Mouse (Mus musculus) ES-E14 (cell line): ENCODE results near the gene Lgals2. TPM values are rescaled to one million over a fixed set of nuclear protein-coding genes. Genes with fewer than 3 reads are reported as not detected.

Experiments used
- DNase-seq: peaks from one replicate; pipeline ENCODE4 v3.0.0-alpha.2; 2013; ENCODE audit warnings: low read depth, low spot score
- H3K27ac ChIP-seq: 2 replicates; pipeline ENCODE4 v1.5.1; 2012; ENCODE audit warnings: low read depth, mild to moderate bottlenecking, low read length, moderate library complexity, mixed read lengths; ENCODE audit not compliant: poor library complexity, insufficient read depth, severe bottlenecking
- H3K36me3 ChIP-seq: 2 replicates; pipeline ENCODE4 v1.6.1; 2012; ENCODE audit warnings: mild to moderate bottlenecking, low read length, moderate library complexity, mixed read lengths; ENCODE audit not compliant: control insufficient read depth, poor library complexity, insufficient read depth, severe bottlenecking
- H3K4me1 ChIP-seq, 2 experiments: fragments of 150-350 bp in 1 of 2; sonication (generic) in 1 of 2; 2 replicates each; pipeline ENCODE4 v1.6.1; 2012; ENCODE audit warnings: low read length in 2 of 2, mild to moderate bottlenecking in 1 of 2, mixed read lengths in 1 of 2; ENCODE audit not compliant: control insufficient read depth in 2 of 2, insufficient read depth in 2 of 2, poor library complexity in 1 of 2
- H3K4me3 ChIP-seq, 2 experiments: fragments of 150-350 bp in 1 of 2; sonication (generic) in 1 of 2; 2 replicates each; pipeline ENCODE4 v1.5.1; 2012; ENCODE audit warnings: low read length in 2 of 2, low read depth in 1 of 2, mild to moderate bottlenecking in 1 of 2, mixed read lengths in 1 of 2; ENCODE audit not compliant: insufficient read depth in 1 of 2, poor library complexity in 1 of 2, severe bottlenecking in 1 of 2
- H3K9ac ChIP-seq: 2 replicates; pipeline ENCODE4 v1.6.1; 2012; ENCODE audit warnings: low read depth, mild to moderate bottlenecking, low read length, mixed read lengths; ENCODE audit not compliant: poor library complexity, insufficient read depth, severe bottlenecking
- H3K9me3 ChIP-seq: fragments of 150-350 bp; sonication (generic); 2 replicates; pipeline ENCODE4 v1.6.1; 2012; ENCODE audit warnings: low read depth, mild to moderate bottlenecking, low read length; ENCODE audit not compliant: control insufficient read depth, insufficient read depth
- CHD2 ChIP-seq: IDR thresholded peaks from 2 replicates; pipeline ENCODE4 v1.6.1; 2014; ENCODE audit warnings: mild to moderate bottlenecking, low read depth, low read length, inconsistent platforms
- HCFC1 ChIP-seq: IDR thresholded peaks from 2 replicates; pipeline ENCODE4 v1.6.1; 2012; ENCODE audit warnings: low read length, inconsistent platforms, borderline replicate concordance; ENCODE audit not compliant: insufficient read depth
- MAFK ChIP-seq: IDR thresholded peaks from 2 replicates; pipeline ENCODE4 v1.6.1; 2014; ENCODE audit warnings: mild to moderate bottlenecking, low read depth, low read length, inconsistent platforms; ENCODE audit not compliant: insufficient read depth
- ZC3H11A ChIP-seq: IDR thresholded peaks from 2 replicates; pipeline ENCODE4 v1.6.1; 2012; ENCODE audit warnings: low read depth, mild to moderate bottlenecking, inconsistent platforms, low read length, borderline replicate concordance
- ZNF384 ChIP-seq: IDR thresholded peaks from 2 replicates; pipeline ENCODE4 v1.6.1; 2012; ENCODE audit warnings: low read depth, low read length, inconsistent platforms
- in situ Hi-C, 2 experiments: fragments of 600-800 bp; cut with MboI; formaldehyde crosslinking; loops; one replicate each; pipeline ENCODE4 v1.15.1; 2025; ENCODE audit warnings: low sequenced_read_pairs in 2 of 2, inconsistent platforms in 1 of 2; ENCODE audit not compliant: unreplicated experiment in 2 of 2
- total RNA-seq: library from RNA; depleted of rRNA; stranded (reverse); fragments of 300-350 nt; gene quantifications from 2 replicates; pipeline ENCODE4 v1.2.3, GENCODE M21; 2012

The Lgals2 gene
- total RNA-seq, 1 experiment = 4.2 TPM

GRCm38 (mm10) chr15:78808980-78809379 is 46.3 kb downstream of the Lgals2 start:
- no peak overlapping the region; the same call in 1 of the 2 replicates for H3K27ac ChIP-seq
- H3K36me3 ChIP-seq = no peaks in the 10 kb centered on the region
- DNase-seq = no peak
- in situ Hi-C loops = no loop called here
- H3K9ac ChIP-seq = no peak overlapping the region
- TF ChIP-seq ZNF384 (no peak), CHD2 (no peak), ZC3H11A (no peak), MAFK (no peak), HCFC1 (no peak)
- peaks cover 0 to 44% of the 10 kb centered on the region in 2 experiments; a peak in 3 of 4 replicates for H3K4me1 ChIP-seq
- no peaks in the 10 kb centered on the region for H3K9me3 ChIP-seq
- no peak overlapping the region for H3K4me3 ChIP-seq

GRCm38 (mm10) chr15:78807141-78807540 is 48.2 kb downstream of the Lgals2 start:
- Histone ChIP-seq H3K36me3 (no peaks in the 10 kb centered on the region), H3K4me1 (peaks cover 3 to 51% of the 10 kb centered on the region in 2 experiments; a peak in 3 of 4 replicates), H3K9me3 (no peaks in the 10 kb centered on the region), H3K4me3 (no peak overlapping the region), H3K9ac (no peak overlapping the region), H3K27ac (no peak overlapping the region)
- no peak for DNase-seq
- no peak for TF ChIP-seq CHD2
- TF ChIP-seq MAFK = peak; percentile 45; the same call in 1 of the 2 replicates
- in situ Hi-C loops = no loop called here

GRCm38 (mm10) chr15:78806614-78807013 is 48.7 kb downstream of the Lgals2 start:
- Histone ChIP-seq H3K9ac (no peak overlapping the region), H3K27ac (no peak overlapping the region), H3K4me3 (no peak overlapping the region), H3K36me3 (no peaks in the 10 kb centered on the region), H3K4me1 (peaks cover 3 to 51% of the 10 kb centered on the region in 2 experiments; a peak in 3 of 4 replicates), H3K9me3 (no peaks in the 10 kb centered on the region)
- no peak for DNase-seq
- in situ Hi-C loops = no loop called here
- TF ChIP-seq ZNF384 = peak; percentile 85
- TF ChIP-seq HCFC1 = no peak

DNA sequence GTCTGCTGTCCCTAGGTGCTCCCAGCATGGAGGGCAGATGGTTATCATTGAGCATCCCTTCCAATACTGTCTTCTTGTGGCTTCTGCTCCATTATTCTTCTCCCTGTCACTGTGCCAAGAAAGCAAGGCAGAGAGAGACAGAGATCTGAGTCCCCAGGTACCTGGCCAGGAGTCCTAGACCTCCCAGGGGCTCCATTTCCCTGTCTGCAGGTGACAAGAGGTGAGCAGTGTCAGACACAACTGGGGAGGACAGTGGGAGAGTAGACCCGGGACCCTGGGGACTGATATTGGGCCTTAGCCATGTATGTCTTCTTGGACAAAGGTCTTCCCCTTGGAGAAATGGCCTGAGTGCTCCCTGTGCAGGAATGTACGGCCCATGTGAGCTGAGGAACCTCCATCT is 50.0 kb downstream of the Lgals2 start:
- DNase-seq = no peak
- no peaks in the 10 kb centered on the region for H3K36me3 ChIP-seq
- H3K9me3 ChIP-seq = no peaks in the 10 kb centered on the region
- no peak overlapping the region for H3K4me3 ChIP-seq
- H3K27ac ChIP-seq = no peak overlapping the region
- H3K4me1 ChIP-seq = peaks cover 3 to 45% of the 10 kb centered on the region in 2 experiments; a peak in 3 of 4 replicates
- no peak overlapping the region for H3K9ac ChIP-seq
- TF ChIP-seq MAFK = no peak
- no peak for TF ChIP-seq CHD2
- no peak for TF ChIP-seq ZC3H11A
- TF ChIP-seq HCFC1 = no peak
- TF ChIP-seq ZNF384 = no peak
- in situ Hi-C loops = no loop called here

DNA sequence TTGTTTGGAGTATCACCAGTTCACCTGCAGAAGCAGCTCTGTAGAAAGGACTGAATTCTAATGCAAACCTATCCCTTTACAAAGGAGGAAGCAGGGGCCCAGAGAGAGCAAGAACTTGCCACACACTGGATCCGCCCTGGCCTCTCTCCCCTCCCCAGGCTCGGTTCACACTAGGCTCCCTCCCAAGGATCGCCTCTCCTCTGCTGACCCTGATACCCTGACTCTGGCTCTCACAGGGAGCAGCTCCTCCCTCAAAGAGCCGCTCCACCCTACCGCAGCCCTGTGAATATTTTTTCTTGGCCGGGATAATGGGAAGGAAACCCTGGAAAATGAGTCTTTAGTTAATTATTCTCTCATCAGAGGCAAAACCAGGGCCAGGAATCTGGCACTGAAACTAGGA is 51.0 kb downstream of the Lgals2 start:
- no peak overlapping the region for H3K4me3 ChIP-seq
- TF ChIP-seq CHD2 (no peak), ZNF384 (no peak), HCFC1 (no peak), MAFK (no peak), ZC3H11A (no peak)
- no peaks in the 10 kb centered on the region for H3K9me3 ChIP-seq
- peaks cover 3 to 35% of the 10 kb centered on the region in 2 experiments; a peak in 3 of 4 replicates for H3K4me1 ChIP-seq
- DNase-seq = no peak
- H3K27ac ChIP-seq = no peak overlapping the region
- in situ Hi-C loops = no loop called here
- no peak overlapping the region for H3K9ac ChIP-seq
- no peaks in the 10 kb centered on the region for H3K36me3 ChIP-seq
